Mouse (Mus musculus) cerebellum, adult 18-20 months (tissue): Measurements from ENCODE around the gene Tcl1b1.
"Not testable (repeated sequence)": the region's sequence is repeated elsewhere in the genome, so short reads cannot be mapped to it uniquely, and the experiment has no call there.

Experiments
- DNase-seq, 2 experiments: peaks; one replicate each; pipeline ENCODE4 v3.0.0; 2021

Tcl1b1 gene

GRCm38 (mm10) chr12:105199684-105200497 is 40.4 kb downstream of the Tcl1b1 start:
- not testable (repeated sequence) for DNase-seq

DNA sequence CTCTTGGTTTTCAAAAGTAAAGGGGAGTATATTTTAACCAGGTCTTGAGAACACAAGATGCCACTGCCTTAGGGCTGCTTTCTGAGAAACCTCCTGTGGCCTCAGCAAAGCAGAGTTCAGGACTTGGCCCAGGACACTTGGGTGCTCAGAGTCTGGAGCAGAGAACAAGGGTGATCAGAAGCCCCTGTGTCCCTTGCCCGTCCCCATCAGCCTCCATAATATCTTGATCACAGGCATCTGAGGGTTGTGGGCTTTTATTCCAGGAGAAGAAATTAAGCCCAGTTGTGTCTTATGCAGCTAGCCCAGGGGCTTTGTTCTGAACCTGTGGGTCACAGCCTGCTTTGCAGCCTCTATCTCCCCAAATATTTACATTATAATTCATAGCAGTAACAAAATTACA is 42.2 kb downstream of the Tcl1b1 start, which contains the start of gene Tcl1b4:
Tcl1b4 (plus strand) TSS at position 301 of the 400 bp plus-strand sequence.
- not testable (repeated sequence) for DNase-seq

DNA sequence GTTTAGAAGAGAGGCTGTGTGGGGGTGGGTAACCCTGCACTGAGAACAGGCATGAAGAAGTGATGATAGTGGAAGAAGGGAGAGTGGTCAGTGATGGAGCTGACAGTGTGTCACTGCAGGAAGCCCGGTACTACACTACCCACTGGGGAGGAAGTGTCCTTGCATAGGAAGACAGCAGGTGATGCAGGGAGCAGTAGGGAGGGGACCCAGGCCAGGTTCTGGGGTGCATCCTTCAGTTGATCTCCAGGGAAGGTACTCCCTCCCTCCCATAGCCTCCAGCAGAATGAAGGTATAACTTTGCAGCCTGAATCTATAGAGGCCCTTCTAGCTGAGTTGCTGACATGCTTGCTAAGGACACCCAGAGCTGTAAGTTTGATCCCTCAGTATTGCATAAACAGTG is 47.6 kb downstream of the Tcl1b1 start:
- no peak for DNase-seq

GRCm38 (mm10) chr12:105208441-105208840 is 49.0 kb downstream of the Tcl1b1 start:
- no peak for DNase-seq

- no peak for DNase-seq
Measured at GRCm38 (mm10) chr12:105209231-105209630, 49.7 kb downstream of the Tcl1b1 start.
